Mouse (Mus musculus): Measurements from ENCODE around the gene Tmem262. TPM values are rescaled to one million over a fixed set of nuclear protein-coding genes. Genes with fewer than 3 reads are reported as not detected.

Tmem262 gene
- polyA plus RNA-seq (2014; fragmentation: Illumina TruSeq; extraction: RNeasy Lipid Tissue Mini Kit (QIAGEN cat#74804); ENCODE audit: low read depth, low replicate concordance), result not detected

DNA sequence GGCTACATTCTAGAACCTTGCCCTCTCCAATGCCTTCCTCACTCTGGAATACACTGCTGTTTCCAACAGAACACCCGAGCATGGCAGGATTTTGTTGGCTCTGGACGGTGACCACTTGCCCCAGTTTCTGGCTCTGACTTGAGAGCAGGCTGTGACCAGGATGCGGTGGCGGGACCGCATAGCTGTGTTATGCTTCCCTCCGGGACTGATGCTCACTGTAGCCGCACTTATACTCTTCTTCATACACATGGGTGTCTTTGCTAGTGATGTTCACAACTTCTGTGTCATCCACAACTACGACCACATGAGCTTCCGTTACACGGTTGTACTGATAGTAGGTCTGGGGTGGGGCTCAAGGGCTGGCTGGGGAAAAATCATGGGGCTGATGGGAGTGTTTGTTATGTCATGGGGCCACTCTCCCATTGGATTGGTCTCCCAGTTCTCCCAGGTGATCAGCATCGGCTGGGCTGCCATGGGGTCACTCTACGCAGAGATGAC lies at the start of gene Tmem262:
Gene Tmem262, plus strand, starts transcription at position 51 of the 498 bp plus-strand sequence.

DNA sequence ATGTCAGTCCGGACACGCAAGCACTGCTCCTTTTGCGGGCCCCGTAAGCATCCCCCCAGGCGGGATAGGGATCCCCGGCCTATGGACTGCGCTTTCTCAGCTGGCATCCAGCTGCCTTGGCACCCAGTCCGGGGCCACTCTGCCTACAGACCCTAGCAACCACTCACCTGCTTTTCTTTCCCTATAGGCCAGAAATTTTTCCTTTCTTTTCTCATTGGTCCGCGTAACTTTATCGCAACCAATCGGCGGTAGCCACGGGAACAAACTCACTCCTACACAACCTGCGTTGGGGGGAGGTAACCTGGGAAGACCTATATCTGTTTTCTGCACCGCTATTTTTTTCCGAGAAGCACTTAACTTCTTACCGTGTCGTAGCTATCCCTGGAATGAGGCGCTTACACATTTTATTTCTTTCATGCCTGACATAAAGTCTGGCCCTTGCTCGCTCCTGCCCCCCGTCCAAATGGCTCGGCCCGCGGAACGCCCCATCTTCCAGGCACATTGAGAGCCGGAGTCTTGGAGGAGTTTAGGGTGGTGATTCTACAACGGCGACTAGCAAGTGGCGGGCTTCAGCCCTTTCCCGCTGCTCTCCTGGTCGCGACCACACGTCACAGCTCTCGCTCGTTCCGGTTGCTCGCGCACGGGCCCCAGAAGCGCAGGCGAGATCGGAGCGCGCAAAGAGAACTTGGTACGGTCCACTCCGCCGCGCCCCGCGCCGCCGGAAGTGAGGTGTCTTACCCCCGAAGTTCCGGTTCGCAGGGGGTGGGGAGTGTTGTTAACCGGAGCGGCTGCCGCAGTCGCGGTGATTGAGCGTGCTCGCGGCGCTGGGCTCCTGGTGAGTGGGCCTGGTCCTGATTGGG lies 33.3 kb upstream of the Tmem262 start, which contains the start of gene Syvn1:
Gene Syvn1, plus strand, starts transcription at position 283 of the 860 bp plus-strand sequence.

DNA sequence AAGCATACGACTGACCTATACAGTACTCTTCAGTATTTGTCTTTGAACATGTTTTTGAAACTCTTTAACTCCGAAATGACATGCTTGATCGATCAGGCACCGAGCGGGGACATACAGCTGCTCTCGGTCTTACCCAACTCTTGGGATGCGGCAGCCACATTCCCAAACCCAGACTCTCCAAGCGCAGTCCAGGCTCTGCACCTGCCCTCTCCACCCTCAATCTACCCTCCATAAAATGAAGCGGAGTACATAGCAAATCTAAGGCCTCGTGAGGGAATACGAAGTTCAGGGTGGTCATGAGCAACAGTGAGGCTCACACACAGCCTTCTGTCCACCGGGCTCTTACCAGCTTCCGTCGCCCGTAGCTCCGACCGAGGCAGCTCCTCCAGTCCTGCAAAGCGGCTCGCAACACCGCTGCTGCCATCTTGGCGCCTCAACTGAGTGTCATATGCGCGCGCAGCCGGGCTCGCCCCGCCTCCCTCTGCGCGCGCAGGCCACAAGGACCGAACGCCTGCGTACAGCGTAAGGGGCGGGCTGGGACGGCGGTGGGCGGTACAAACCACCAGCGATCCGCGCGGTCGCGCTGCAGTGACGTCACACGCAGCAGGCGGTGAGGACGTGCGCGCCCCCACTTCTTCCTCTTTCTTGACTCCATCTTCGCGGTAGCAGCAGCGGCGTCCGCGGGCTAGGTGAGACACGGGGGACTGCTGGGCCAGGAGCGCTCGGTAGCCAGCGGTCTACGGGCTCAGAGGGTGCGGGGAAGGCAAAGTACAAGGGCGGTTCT lies 22.3 kb upstream of the Tmem262 start, which contains the start of the genes Mrpl49 and Fau:
Gene Mrpl49, minus strand, starts transcription at position 473 of the 784 bp plus-strand sequence.
Gene Fau, plus strand, starts transcription at position 532 of the 784 bp plus-strand sequence.

DNA sequence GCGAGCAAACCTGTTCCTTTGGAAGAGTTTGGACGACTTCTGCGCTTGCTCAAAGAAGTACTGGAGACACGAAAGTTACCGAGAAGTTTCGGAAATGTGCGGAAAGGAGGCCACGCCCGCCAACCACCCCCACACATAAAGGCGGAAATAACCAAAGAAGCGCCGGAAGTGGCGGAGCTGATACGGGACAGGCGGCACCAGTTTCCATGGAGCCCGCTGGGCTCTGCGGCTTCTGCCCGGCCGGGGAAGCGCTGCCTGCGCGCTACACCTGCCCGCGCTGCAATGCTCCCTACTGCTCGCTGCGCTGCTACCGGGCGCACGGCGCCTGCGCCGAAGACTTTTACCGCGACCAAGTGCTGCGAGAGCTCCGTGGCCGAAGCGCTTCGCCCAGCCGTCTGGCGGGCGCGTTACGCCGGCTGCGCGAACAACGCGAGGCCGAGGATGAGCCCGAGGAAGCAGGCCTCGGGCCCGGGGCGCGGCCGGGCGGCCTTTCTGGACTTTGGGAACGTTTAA lies 18.8 kb upstream of the Tmem262 start, which contains the start of gene Znhit2:
Gene Znhit2, plus strand, starts transcription at position 172 of the 513 bp plus-strand sequence.

DNA sequence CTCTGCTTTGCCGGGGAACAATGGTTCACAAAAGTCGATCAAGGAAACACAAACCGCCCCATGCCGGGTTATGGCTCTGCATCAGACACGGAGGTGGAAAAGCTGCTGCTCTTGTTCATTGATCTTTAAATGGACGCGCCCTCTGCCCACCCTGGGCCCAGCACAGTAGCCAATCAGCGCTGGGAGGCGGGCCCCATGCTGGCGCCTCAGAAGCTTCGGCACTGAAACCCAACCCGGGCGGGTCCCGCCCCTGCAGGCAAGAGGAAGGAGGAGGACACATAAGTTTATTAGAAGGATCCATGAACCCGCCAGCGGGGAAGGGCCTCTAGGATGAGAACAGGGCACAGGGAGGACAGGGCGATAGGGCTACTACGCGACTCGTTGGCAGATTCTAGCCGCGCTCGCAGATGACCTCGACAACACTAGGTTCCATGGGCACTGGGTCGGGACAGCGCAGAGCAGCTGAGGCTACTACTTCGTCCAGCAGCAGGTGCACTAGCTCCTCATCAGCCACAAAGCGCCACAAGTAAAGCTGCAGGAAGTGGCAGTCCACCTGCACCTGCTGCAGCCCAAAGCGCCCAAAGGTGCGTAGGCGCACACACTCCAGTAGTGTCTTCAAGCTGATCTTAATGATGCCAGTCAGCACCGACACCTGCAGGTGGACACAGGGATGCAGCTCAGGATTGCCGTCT lies 12.0 kb upstream of the Tmem262 start, which contains the start of gene Tm7sf2:
Gene Tm7sf2, minus strand, starts transcription at position 650 of the 692 bp plus-strand sequence.

DNA sequence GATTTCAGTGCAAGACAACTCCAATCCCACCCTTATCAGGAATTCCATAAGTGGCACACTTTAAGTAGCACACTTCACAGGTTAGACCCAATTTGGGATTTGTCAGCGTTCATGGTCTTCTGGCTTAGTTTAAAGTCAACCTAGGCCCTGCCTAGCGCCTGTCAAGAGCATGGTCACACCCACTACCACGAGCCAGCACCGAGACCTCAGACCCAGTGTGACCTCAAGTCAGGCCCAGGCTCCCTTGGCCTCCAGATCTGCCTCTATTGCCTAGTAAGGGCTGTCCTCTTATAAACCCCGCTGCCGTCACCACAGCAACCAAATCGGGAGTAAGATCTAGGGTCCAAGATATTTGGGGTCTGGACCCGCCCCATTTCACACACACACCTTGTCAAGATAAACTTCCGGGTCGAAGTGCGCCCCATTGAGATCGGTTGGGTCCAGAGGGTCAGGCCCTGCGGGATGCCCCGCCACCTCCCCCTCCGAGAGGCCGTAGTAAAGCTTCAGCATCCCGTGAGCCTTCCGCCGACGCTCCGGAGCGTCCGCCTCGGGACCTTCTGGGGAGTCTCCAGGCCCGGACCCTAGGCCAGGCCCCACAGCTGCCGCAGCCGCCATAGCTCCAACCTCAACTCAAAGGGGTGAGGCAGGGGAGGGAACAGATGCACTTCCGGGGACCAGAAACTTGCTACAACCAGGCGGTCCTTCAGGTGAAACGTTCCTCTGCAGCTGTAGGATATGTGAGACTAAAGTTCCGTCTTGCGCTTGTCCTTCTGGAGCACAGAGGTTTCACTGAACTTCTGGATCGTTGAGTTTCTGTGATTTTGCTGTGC lies 3.1 kb upstream of the Tmem262 start, which contains the start of gene Vps51:
Gene Vps51, minus strand, starts transcription at position 668 of the 830 bp plus-strand sequence.

DNA sequence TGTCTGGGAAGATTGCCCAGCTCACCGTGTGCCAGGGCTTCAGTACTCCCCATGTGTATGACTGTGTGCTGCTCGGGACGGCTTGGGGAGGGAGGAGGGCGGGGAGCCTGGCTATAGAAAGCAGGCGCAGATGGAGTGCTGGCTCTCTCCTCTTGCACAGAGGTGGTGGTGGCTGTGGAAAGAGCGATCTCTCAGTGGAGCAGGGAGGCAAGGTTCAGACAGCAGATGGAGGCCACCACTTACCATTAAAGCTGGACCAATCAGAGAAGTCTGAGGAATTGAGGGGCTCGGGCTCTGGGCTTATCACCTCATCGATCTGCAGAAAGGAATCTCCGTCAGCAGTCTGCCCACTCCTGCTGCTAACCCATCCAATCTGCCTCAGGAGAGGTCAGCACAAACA lies 2.3 kb downstream of the Tmem262 start, which contains the start of gene Gm28374:
Gene Gm28374, minus strand, starts transcription at position 101 of the 400 bp plus-strand sequence.

DNA sequence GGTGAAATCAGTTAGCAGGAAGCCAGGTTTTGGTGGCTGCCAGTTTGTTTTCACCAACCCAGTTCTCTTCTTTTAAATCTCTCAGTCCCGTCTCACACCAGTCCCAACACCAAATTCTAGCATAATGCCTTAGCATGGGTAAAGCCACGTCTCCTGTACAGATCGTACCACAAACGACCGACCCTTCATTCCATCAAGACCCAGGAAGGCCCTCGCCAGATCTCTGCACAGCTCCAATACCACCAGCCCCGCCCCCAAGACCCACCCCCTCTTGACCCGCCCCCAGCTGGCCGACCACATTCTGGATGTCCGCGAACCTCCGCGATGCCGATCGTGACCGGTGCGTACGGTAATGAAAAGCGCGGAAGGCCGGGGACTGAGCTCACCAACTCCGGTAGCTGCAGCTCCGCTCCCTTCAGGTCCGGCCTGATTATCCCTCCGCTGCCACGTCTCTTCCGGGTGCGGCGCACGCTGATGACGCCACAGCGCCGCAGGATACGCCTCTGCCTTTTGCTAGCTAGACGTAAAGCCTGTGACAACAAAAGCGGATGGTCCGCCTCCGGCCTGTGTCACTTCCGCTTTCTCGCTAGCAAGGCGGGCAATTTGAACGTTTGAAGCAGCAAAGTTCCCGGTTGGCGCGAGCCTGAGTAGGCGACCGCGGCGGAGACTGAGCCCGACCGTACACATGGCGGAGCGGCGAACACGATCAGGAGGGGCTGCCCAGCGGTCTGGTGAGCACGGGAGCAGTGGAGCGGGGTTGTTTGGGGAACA lies 4.8 kb downstream of the Tmem262 start, which contains the start of the genes Zfpl1 and Cdca5:
Gene Zfpl1, minus strand, starts transcription at position 479 of the 771 bp plus-strand sequence.
Gene Cdca5, plus strand, starts transcription at position 506 of the 771 bp plus-strand sequence.

DNA sequence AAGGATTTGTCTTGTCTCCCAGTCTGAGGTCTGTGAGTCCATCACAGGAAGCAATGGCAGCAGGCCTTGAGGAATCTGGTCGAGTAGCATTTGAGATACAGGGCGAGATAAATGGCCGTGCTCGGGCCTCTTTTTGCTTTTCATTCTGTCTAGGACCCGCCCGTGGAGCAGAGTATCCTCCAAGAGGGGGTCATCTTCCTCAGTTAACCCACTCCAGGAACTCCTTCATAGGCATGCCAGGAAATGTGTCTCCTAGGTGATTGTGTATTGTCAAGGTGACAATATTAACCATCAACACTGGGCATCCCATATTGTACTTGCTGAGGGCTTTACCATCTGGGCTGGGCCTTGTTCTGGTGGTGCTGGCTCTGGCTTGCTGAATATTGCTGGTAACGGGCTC lies 14.3 kb downstream of the Tmem262 start, which contains the start of gene AC131692.1:
Gene AC131692.1, plus strand, starts transcription at position 301 of the 400 bp plus-strand sequence.

DNA sequence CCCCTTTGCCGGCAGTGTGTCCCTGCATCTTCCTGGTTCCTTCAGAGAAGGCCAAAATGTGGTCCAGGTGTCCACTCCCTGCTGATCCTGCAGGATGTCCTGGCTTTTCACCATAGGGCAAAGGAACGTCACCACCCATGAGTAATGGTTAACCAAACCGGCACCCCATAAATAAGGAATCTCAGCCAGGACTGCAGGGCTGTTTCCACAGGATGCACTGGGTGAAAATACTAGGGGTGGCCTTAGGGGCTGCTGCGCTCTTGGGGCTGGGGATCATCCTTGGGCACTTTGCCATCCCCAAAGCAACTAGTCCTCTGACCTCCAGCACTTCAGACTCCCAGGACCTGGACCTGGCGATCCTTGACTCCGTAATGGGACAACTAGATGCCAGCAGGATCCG lies 25.8 kb downstream of the Tmem262 start, which contains the start of gene Naaladl1:
Gene Naaladl1, plus strand, starts transcription at position 197 of the 400 bp plus-strand sequence.

DNA sequence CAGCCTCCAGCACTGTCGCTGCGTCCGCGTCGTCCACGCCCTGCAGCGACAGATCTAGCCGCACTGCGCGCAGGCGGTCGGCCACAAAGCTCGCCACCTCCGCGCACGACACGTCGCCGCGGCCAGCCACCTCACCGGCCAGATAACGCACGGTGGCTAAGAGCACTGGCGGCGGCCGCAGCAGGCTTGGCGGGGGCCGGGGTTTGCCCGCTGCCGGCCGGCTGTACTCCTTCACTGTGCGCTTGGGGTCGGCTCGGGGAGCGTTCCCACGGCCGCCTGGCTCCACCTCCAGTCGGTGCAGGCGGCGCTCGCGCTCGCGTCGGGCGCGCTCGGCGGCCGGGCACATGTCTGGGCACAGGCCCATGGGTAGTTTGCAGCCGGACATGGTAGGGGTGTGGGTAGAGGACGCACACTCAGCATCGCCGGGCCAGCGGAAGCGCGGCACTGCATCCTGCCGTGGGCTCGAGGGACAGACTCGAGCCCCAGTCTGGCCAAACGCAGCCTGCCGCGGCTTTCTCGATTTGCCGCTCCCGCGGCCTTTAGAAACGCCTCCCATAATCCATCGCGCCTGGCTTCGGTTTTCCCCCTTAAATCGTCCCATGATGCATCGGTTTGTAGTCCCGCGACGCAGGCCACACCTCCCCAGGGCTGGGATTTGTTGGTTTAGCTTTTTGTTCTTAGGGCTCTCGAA lies 38.3 kb downstream of the Tmem262 start, which contains the start of gene Sac3d1:
Gene Sac3d1, minus strand, starts transcription at position 665 of the 691 bp plus-strand sequence.

DNA sequence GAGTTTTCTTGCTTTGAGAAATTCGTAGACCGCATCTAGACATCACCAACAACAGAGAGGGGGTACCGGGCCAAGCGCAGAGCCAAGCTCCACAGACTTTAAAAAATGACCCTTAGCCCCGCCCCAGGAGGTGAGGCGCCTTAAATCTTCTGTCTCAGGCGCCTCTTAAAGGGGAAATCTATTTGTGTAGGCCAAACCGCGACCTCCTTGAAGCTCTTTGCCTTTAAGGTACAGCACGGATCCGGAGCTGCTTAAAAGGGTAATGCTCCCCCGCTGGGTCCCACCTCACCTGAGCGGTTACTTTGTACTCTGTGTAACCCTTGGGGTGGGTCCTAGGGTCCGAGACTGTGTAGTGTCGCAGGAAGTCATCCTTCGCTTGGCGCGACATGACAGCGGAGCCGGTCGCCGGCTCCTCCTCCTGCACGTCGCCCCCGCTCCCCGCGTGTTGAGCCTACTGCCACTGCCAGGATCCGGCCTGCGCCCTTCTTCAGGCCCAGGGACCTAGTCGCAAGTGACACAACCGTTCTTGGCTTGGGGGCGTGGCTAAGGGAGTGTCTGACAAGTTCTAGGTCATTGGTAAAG lies 48.0 kb downstream of the Tmem262 start, which contains the start of gene Snx15:
Gene Snx15, minus strand, starts transcription at position 545 of the 582 bp plus-strand sequence.

Other genes starting within 250 kb of the Tmem262 start
- 4.1 TPM for gene Frmd8, start 204.8 kb upstream of the Tmem262 start, polyA plus RNA-seq (2014; fragmentation: Illumina TruSeq; extraction: RNeasy Lipid Tissue Mini Kit (QIAGEN cat#74804); ENCODE audit: low read depth, low replicate concordance)
- 3.4 TPM for gene Slc25a45, start 202.2 kb upstream of the Tmem262 start, polyA plus RNA-seq (2014; fragmentation: Illumina TruSeq; extraction: RNeasy Lipid Tissue Mini Kit (QIAGEN cat#74804); ENCODE audit: low read depth, low replicate concordance)
- gene Tigd3, start 185.9 kb upstream of the Tmem262 start, polyA plus RNA-seq (2014; fragmentation: Illumina TruSeq; extraction: RNeasy Lipid Tissue Mini Kit (QIAGEN cat#74804); ENCODE audit: low read depth, low replicate concordance), result not detected
- 8.1 TPM for gene Dpf2, start 167.0 kb upstream of the Tmem262 start, polyA plus RNA-seq (2014; fragmentation: Illumina TruSeq; extraction: RNeasy Lipid Tissue Mini Kit (QIAGEN cat#74804); ENCODE audit: low read depth, low replicate concordance)
- gene Cdc42ep2, start 155.2 kb upstream of the Tmem262 start, polyA plus RNA-seq (2014; fragmentation: Illumina TruSeq; extraction: RNeasy Lipid Tissue Mini Kit (QIAGEN cat#74804); ENCODE audit: low read depth, low replicate concordance), result 1.7 TPM
- 3.7 TPM for gene Pola2, start 115.8 kb upstream of the Tmem262 start, polyA plus RNA-seq (2014; fragmentation: Illumina TruSeq; extraction: RNeasy Lipid Tissue Mini Kit (QIAGEN cat#74804); ENCODE audit: low read depth, low replicate concordance)
- gene Slc22a20, start 93.9 kb upstream of the Tmem262 start, polyA plus RNA-seq (2014; fragmentation: Illumina TruSeq; extraction: RNeasy Lipid Tissue Mini Kit (QIAGEN cat#74804); ENCODE audit: low read depth, low replicate concordance), result not detected
- gene Capn1, start 64.1 kb upstream of the Tmem262 start, polyA plus RNA-seq (2014; fragmentation: Illumina TruSeq; extraction: RNeasy Lipid Tissue Mini Kit (QIAGEN cat#74804); ENCODE audit: low read depth, low replicate concordance), result 2.1 TPM
- gene Syvn1, start 33.5 kb upstream of the Tmem262 start, polyA plus RNA-seq (2014; fragmentation: Illumina TruSeq; extraction: RNeasy Lipid Tissue Mini Kit (QIAGEN cat#74804); ENCODE audit: low read depth, low replicate concordance), result 0.82 TPM
- 39.2 TPM for gene Mrpl49, start 22.2 kb upstream of the Tmem262 start, polyA plus RNA-seq (2014; fragmentation: Illumina TruSeq; extraction: RNeasy Lipid Tissue Mini Kit (QIAGEN cat#74804); ENCODE audit: low read depth, low replicate concordance)
- gene Fau, start 22.2 kb upstream of the Tmem262 start, polyA plus RNA-seq (2014; fragmentation: Illumina TruSeq; extraction: RNeasy Lipid Tissue Mini Kit (QIAGEN cat#74804); ENCODE audit: low read depth, low replicate concordance), result 27.5 TPM
- gene Znhit2, start 18.8 kb upstream of the Tmem262 start, polyA plus RNA-seq (2014; fragmentation: Illumina TruSeq; extraction: RNeasy Lipid Tissue Mini Kit (QIAGEN cat#74804); ENCODE audit: low read depth, low replicate concordance), result not detected
- gene Tm7sf2, start 11.7 kb upstream of the Tmem262 start, polyA plus RNA-seq (2014; fragmentation: Illumina TruSeq; extraction: RNeasy Lipid Tissue Mini Kit (QIAGEN cat#74804); ENCODE audit: low read depth, low replicate concordance), result 2.7 TPM
- 7.1 TPM for gene Vps51, start 2.8 kb upstream of the Tmem262 start, polyA plus RNA-seq (2014; fragmentation: Illumina TruSeq; extraction: RNeasy Lipid Tissue Mini Kit (QIAGEN cat#74804); ENCODE audit: low read depth, low replicate concordance)
- not detected for gene Gm28374, start 2.2 kb downstream of the Tmem262 start, polyA plus RNA-seq (2014; fragmentation: Illumina TruSeq; extraction: RNeasy Lipid Tissue Mini Kit (QIAGEN cat#74804); ENCODE audit: low read depth, low replicate concordance)
- 1.5 TPM for gene Zfpl1, start 4.9 kb downstream of the Tmem262 start, polyA plus RNA-seq (2014; fragmentation: Illumina TruSeq; extraction: RNeasy Lipid Tissue Mini Kit (QIAGEN cat#74804); ENCODE audit: low read depth, low replicate concordance)
- gene Cdca5, start 5.0 kb downstream of the Tmem262 start, polyA plus RNA-seq (2014; fragmentation: Illumina TruSeq; extraction: RNeasy Lipid Tissue Mini Kit (QIAGEN cat#74804); ENCODE audit: low read depth, low replicate concordance), result 1.2 TPM
- not detected for gene AC131692.1, start 14.4 kb downstream of the Tmem262 start, polyA plus RNA-seq (2014; fragmentation: Illumina TruSeq; extraction: RNeasy Lipid Tissue Mini Kit (QIAGEN cat#74804); ENCODE audit: low read depth, low replicate concordance)
- gene Naaladl1, start 25.7 kb downstream of the Tmem262 start, polyA plus RNA-seq (2014; fragmentation: Illumina TruSeq; extraction: RNeasy Lipid Tissue Mini Kit (QIAGEN cat#74804); ENCODE audit: low read depth, low replicate concordance), result not detected
- 0.70 TPM for gene Sac3d1, start 38.6 kb downstream of the Tmem262 start, polyA plus RNA-seq (2014; fragmentation: Illumina TruSeq; extraction: RNeasy Lipid Tissue Mini Kit (QIAGEN cat#74804); ENCODE audit: low read depth, low replicate concordance)
- gene Snx15, start 48.3 kb downstream of the Tmem262 start, polyA plus RNA-seq (2014; fragmentation: Illumina TruSeq; extraction: RNeasy Lipid Tissue Mini Kit (QIAGEN cat#74804); ENCODE audit: low read depth, low replicate concordance), result 4.0 TPM
- gene Batf2, start 61.0 kb downstream of the Tmem262 start, polyA plus RNA-seq (2014; fragmentation: Illumina TruSeq; extraction: RNeasy Lipid Tissue Mini Kit (QIAGEN cat#74804); ENCODE audit: low read depth, low replicate concordance), result not detected
- gene Arl2, start 61.5 kb downstream of the Tmem262 start, polyA plus RNA-seq (2014; fragmentation: Illumina TruSeq; extraction: RNeasy Lipid Tissue Mini Kit (QIAGEN cat#74804); ENCODE audit: low read depth, low replicate concordance), result 2.3 TPM
- gene Majin, start 104.4 kb downstream of the Tmem262 start, polyA plus RNA-seq (2014; fragmentation: Illumina TruSeq; extraction: RNeasy Lipid Tissue Mini Kit (QIAGEN cat#74804); ENCODE audit: low read depth, low replicate concordance), result not detected
- gene Gpha2, start 146.3 kb downstream of the Tmem262 start, polyA plus RNA-seq (2014; fragmentation: Illumina TruSeq; extraction: RNeasy Lipid Tissue Mini Kit (QIAGEN cat#74804); ENCODE audit: low read depth, low replicate concordance), result not detected
- 3.4 TPM for gene Ppp2r5b, start 155.8 kb downstream of the Tmem262 start, polyA plus RNA-seq (2014; fragmentation: Illumina TruSeq; extraction: RNeasy Lipid Tissue Mini Kit (QIAGEN cat#74804); ENCODE audit: low read depth, low replicate concordance)
- not detected for gene Atg2a, start 161.6 kb downstream of the Tmem262 start, polyA plus RNA-seq (2014; fragmentation: Illumina TruSeq; extraction: RNeasy Lipid Tissue Mini Kit (QIAGEN cat#74804); ENCODE audit: low read depth, low replicate concordance)
- 14.9 TPM for gene Ehd1, start 196.7 kb downstream of the Tmem262 start, polyA plus RNA-seq (2014; fragmentation: Illumina TruSeq; extraction: RNeasy Lipid Tissue Mini Kit (QIAGEN cat#74804); ENCODE audit: low read depth, low replicate concordance)
- 2.4 TPM for gene Cdc42bpg, start 226.4 kb downstream of the Tmem262 start, polyA plus RNA-seq (2014; fragmentation: Illumina TruSeq; extraction: RNeasy Lipid Tissue Mini Kit (QIAGEN cat#74804); ENCODE audit: low read depth, low replicate concordance)